Comparison of ENCODE assay signal across 18 mouse cellular contexts in the genomic region with DNA sequence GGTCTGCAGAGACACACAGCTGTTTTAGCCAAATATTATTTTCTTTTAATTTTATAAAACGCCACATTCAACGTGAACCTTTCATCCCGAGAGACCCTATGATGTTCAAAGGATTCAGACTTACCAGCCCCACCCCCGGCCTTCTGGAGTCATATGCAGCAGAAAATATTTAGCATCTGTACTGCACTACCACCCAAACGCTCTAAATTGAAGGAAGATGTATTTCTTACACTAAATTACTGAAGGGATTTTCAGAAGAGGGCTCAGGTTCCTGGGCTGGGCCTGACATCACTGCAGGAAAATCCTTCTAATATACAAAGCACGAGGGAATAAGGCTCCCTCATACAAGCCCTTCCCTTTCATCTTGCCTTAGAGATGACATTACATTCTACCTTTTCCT. TPM values are rescaled to one million over a fixed set of nuclear protein-coding genes. Genes with fewer than 3 reads are reported as not detected.
A peak's percentile ranks its signal among the peaks of the same experiment; 100 is the strongest.
DNase-seq lines count a peak whose midpoint lies in the region; ATAC-seq and TF ChIP-seq lines count a peak whose summit lies in the region.
"Had no signal": no experiment of that assay in that cellular context is flagged by ENCODE, and none has a peak within 500 bp of the region (broad histone marks: within the 10 kb centered on the region; RNA-seq: fewer than 3 reads in every experiment).

No protein-coding gene starts in this region.

- peak overlapping the region; percentile 85 for H3K27ac ChIP-seq in kidney, embryonic 15.5 days
- no peak overlapping the region; the same call in 1 of the 2 replicates for H3K27ac ChIP-seq in stomach, embryonic 16.5 days (ENCODE audit: low read length)
- no peak overlapping the region for H3K27ac ChIP-seq in stomach, postnatal 0 days (replicated peaks)
- H3K27ac ChIP-seq in limb, embryonic 12.5 days: no peak overlapping the region
- H3K27ac ChIP-seq: forebrain, embryonic 15.5 days; layer of hippocampus, adult 2 months; liver, embryonic 12.5 days had no signal

- no peaks in the 10 kb centered on the region for H3K27me3 ChIP-seq in kidney, embryonic 15.5 days
- no peaks in the 10 kb centered on the region for H3K27me3 ChIP-seq in stomach, embryonic 16.5 days (ENCODE audit: control insufficient read depth, insufficient read depth, low read length)
- no peaks in the 10 kb centered on the region for H3K27me3 ChIP-seq in stomach, postnatal 0 days (ENCODE audit: control insufficient read depth, insufficient read depth, low read length)
- H3K27me3 ChIP-seq in limb, embryonic 12.5 days: no peaks in the 10 kb centered on the region; the same call in 1 of the 2 replicates
- H3K27me3 ChIP-seq: forebrain, embryonic 15.5 days; stomach, embryonic 15.5 days had no signal

- H3K4me1 ChIP-seq in kidney, embryonic 15.5 days: peaks cover 46% of the 10 kb centered on the region
- peaks cover 18% of the 10 kb centered on the region for H3K4me1 ChIP-seq in stomach, embryonic 16.5 days (ENCODE audit: control insufficient read depth, insufficient read depth, low read length)
- no peaks in the 10 kb centered on the region for H3K4me1 ChIP-seq in stomach, postnatal 0 days (replicated peaks; ENCODE audit: control insufficient read depth, insufficient read depth)
- H3K4me1 ChIP-seq in limb, embryonic 12.5 days (replicated peaks): peaks cover 21% of the 10 kb centered on the region
- H3K4me1 ChIP-seq: liver, embryonic 12.5 days had no signal

- H3K9ac ChIP-seq in kidney, embryonic 15.5 days: no peak overlapping the region
- H3K9ac ChIP-seq in stomach, embryonic 16.5 days (ENCODE audit: low read length): no peak overlapping the region
- H3K9ac ChIP-seq in stomach, postnatal 0 days (ENCODE audit: low read length): no peak overlapping the region
- no peak overlapping the region for H3K9ac ChIP-seq in limb, embryonic 12.5 days (replicated peaks)
- H3K9ac ChIP-seq: forebrain, embryonic 15.5 days; liver, embryonic 12.5 days; stomach, embryonic 15.5 days had no signal

- peak overlapping the region; percentile 43 for H3K4me2 ChIP-seq in kidney, embryonic 15.5 days
- peak overlapping the region; percentile 28; the same call in 1 of the 2 replicates for H3K4me2 ChIP-seq in stomach, embryonic 16.5 days (ENCODE audit: low read depth, low read length)
- H3K4me2 ChIP-seq in stomach, postnatal 0 days (replicated peaks; ENCODE audit: low read depth): no peak overlapping the region
- H3K4me2 ChIP-seq in limb, embryonic 12.5 days: peak overlapping the region; percentile 34
- H3K4me2 ChIP-seq: forebrain, embryonic 15.5 days; liver, embryonic 12.5 days had no signal

- no peak for DNase-seq in kidney, adult 9 months
- no peak for DNase-seq in stomach, postnatal 0 days (ENCODE audit: low spot score)
- DNase-seq in gastrocnemius, adult 18-20 months (ENCODE audit: low spot score): no peak
- DNase-seq in heart, adult 9 months (ENCODE audit: low spot score in 2 of 2): no peak
- DNase-seq: adrenal gland, adult 2 months; cerebellum, adult 9-10 months; gastrocnemius, postnatal 25 days; lung, adult 2 months; lung, postnatal 36 days; right cerebral cortex, postnatal 25 days had no signal

- no peak overlapping the region for H3K4me3 ChIP-seq in kidney, embryonic 15.5 days (replicated peaks)
- no peak overlapping the region for H3K4me3 ChIP-seq in stomach, embryonic 16.5 days (replicated peaks; ENCODE audit: low read length)
- H3K4me3 ChIP-seq in stomach, postnatal 0 days (ENCODE audit: low read depth, low read length): no peak overlapping the region
- H3K4me3 ChIP-seq in limb, embryonic 12.5 days (replicated peaks): no peak overlapping the region
- H3K4me3 ChIP-seq: erythroblast, embryonic 14.5 days; forebrain, embryonic 15.5 days; layer of hippocampus, adult 2 months; liver, embryonic 12.5 days; stomach, embryonic 15.5 days had no signal

- no peaks in the 10 kb centered on the region for H3K36me3 ChIP-seq in kidney, embryonic 15.5 days
- no peaks in the 10 kb centered on the region for H3K36me3 ChIP-seq in stomach, embryonic 16.5 days (ENCODE audit: control insufficient read depth, insufficient read depth, low read length)
- no peaks in the 10 kb centered on the region for H3K36me3 ChIP-seq in stomach, postnatal 0 days (ENCODE audit: control insufficient read depth, insufficient read depth, low read length)
- no peaks in the 10 kb centered on the region for H3K36me3 ChIP-seq in limb, embryonic 12.5 days
- H3K36me3 ChIP-seq: forebrain, embryonic 15.5 days; liver, embryonic 12.5 days; stomach, embryonic 15.5 days had no signal

- no peak for TF ChIP-seq CTCF in stomach, postnatal 0 days (IDR thresholded peaks at IDR 0.05; ENCODE audit: low read depth)

- no peaks in the 10 kb centered on the region for H3K9me3 ChIP-seq in kidney, embryonic 15.5 days (replicated peaks)
- H3K9me3 ChIP-seq in stomach, embryonic 16.5 days (replicated peaks; ENCODE audit: control insufficient read depth, low read length): no peaks in the 10 kb centered on the region
- H3K9me3 ChIP-seq in stomach, postnatal 0 days (ENCODE audit: control insufficient read depth, low read length): no peaks in the 10 kb centered on the region
- no peaks in the 10 kb centered on the region for H3K9me3 ChIP-seq in limb, embryonic 12.5 days
- H3K9me3 ChIP-seq: forebrain, embryonic 15.5 days; liver, embryonic 12.5 days; stomach, embryonic 15.5 days had no signal

- no peak for TF ChIP-seq EP300 in stomach, postnatal 0 days (optimal IDR thresholded peaks at IDR 0.05)

- ATAC-seq in kidney, embryonic 15.5 days (replicated peaks; ENCODE audit: low FRiP score): no peak
- no peak for ATAC-seq in stomach, embryonic 16.5 days (ENCODE audit: insufficient read depth, low FRiP score)
- ATAC-seq in stomach, postnatal 0 days (ENCODE audit: low FRiP score, low TSS enrichment): no peak
- ATAC-seq in limb, embryonic 12.5 days (ENCODE audit: insufficient number of reproducible peaks, insufficient read depth, low FRiP score, low TSS enrichment, low read depth): no peak
- ATAC-seq: forebrain, embryonic 15.5 days; liver, embryonic 12.5 days had no signal

- WGBS in kidney, embryonic 15.5 days: 28% methylated on average over 6 of the region's 6 CpGs
- 39% methylated on average over 6 of the region's 6 CpGs for WGBS in stomach, embryonic 16.5 days
- WGBS in stomach, postnatal 0 days: 38% methylated on average over 6 of the region's 6 CpGs
- WGBS in limb, embryonic 12.5 days: 30% methylated on average over 6 of the region's 6 CpGs

RNA-seq across cellular contexts. Expression of a gene that starts 39.3 kb away (rescaled TPM):
- 57.4 and 63.3 TPM in 2 replicates for polyA plus RNA-seq in kidney, embryonic 15.5 days (2015; fragmentation: Nextera tagmentation; extraction: Ambion mirVana)
- polyA plus RNA-seq in stomach, embryonic 16.5 days (2015; fragmentation: Nextera tagmentation; extraction: Ambion mirVana): 34.4 and 38.5 TPM in 2 replicates
- 66.2 and 73.1 TPM in 2 replicates for polyA plus RNA-seq in stomach, postnatal 0 days (2015; fragmentation: Nextera tagmentation; extraction: Ambion mirVana)
- polyA plus RNA-seq in limb, embryonic 12.5 days (2016; fragmentation: Nextera tagmentation; extraction: Ambion mirVana): 74.9 and 76.9 TPM in 2 replicates
- 10 to 100 TPM in 1 of 2 experiments, 1 to 10 TPM in 1; 7.6 to 13.0 TPM for total RNA-seq in gastrocnemius, adult 18-20 months (2021)
